Mouse (Mus musculus) kidney, embryonic 15.5 days (tissue): ENCODE data around the gene Gm28038. TPM values are rescaled to one million over a fixed set of nuclear protein-coding genes. Genes with fewer than 3 reads are reported as not detected.

ENCODE experiments used
- ATAC-seq: fragments of 200-750 bp; cut with Nextera tagmentation; replicated peaks from 2 replicates; pipeline ENCODE4 v1.8.0; 2017; ENCODE audit warnings: moderate TSS enrichment; ENCODE audit not compliant: low FRiP score
- H3K27ac ChIP-seq: fragments of 300-500 bp; sonication (generic); 2 replicates; pipeline ENCODE4 v1.5.1; 2015; ENCODE audit warnings: mild to moderate bottlenecking, inconsistent platforms
- H3K27me3 ChIP-seq: fragments of 300-500 bp; sonication (generic); 2 replicates; pipeline ENCODE4 v1.6.1; 2015; ENCODE audit warnings: inconsistent platforms
- H3K36me3 ChIP-seq: fragments of 300-500 bp; sonication (generic); 2 replicates; pipeline ENCODE4 v1.6.1; 2015; ENCODE audit warnings: inconsistent platforms
- H3K4me1 ChIP-seq: fragments of 300-500 bp; sonication (generic); 2 replicates; pipeline ENCODE4 v1.6.1; 2015; ENCODE audit warnings: inconsistent platforms
- H3K4me2 ChIP-seq: fragments of 300-500 bp; sonication (generic); 2 replicates; pipeline ENCODE4 v1.6.1; 2015; ENCODE audit warnings: moderate library complexity, mild to moderate bottlenecking, inconsistent platforms
- H3K4me3 ChIP-seq: fragments of 300-500 bp; sonication (generic); replicated peaks from 2 replicates; pipeline ENCODE4 v1.5.1; 2015; ENCODE audit warnings: mild to moderate bottlenecking, inconsistent platforms
- H3K9ac ChIP-seq: fragments of 300-500 bp; sonication (generic); 2 replicates; pipeline ENCODE4 v1.6.1; 2015; ENCODE audit warnings: mild to moderate bottlenecking, inconsistent platforms
- H3K9me3 ChIP-seq: fragments of 300-500 bp; sonication (generic); replicated peaks from 2 replicates; pipeline ENCODE4 v1.6.1; 2016; ENCODE audit warnings: inconsistent platforms
- WGBS: fragments of 180-500 bp; shearing (Covaris S2); methylation state at CpG from one replicate; pipeline ENCODE4 v1.1.7; 2015; ENCODE audit warnings: mixed read lengths; 5-methylcytosine and 5-hydroxymethylcytosine counted together
- polyA plus RNA-seq: library from polyadenylated mRNA; unstranded; fragments of >200 nt; fragmentation: Nextera tagmentation; extraction: Ambion mirVana; gene quantifications from 2 replicates; pipeline ENCODE4 v1.2.1, GENCODE M21; 2015

Gm28038 gene
- polyA plus RNA-seq, 1 experiment from 2014 or later, result not detected

DNA sequence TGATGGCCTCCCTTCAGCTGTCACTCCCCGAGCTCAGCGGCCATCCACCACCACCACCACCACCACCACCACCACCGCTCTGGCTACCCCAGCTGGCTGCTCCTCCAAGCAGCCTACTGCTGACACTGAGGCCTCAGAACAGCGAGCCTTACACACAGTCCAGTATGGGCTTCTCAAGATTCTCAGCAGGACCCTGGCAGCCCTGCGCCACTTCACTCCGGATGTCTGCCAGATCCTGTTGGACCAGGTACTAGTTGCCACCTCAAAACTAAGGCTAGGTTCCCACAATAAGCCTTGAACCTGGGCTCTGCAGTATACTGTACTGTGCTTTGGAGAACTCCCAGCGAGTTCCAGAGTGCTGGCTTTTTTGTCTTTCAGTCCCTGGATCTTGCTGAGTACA is 61.7 kb downstream of the Gm28038 start:
- WGBS, result 91% methylated on average over 7 of the region's 7 CpGs
- H3K4me3 ChIP-seq, result no peak overlapping the region
- peaks cover 100% of the 10 kb centered on the region for H3K36me3 ChIP-seq
- H3K27ac ChIP-seq, result no peak overlapping the region
- no peaks in the 10 kb centered on the region for H3K27me3 ChIP-seq
- no peaks in the 10 kb centered on the region for H3K9me3 ChIP-seq
- H3K9ac ChIP-seq, result no peak overlapping the region
- H3K4me2 ChIP-seq, result no peak overlapping the region
- no peaks in the 10 kb centered on the region for H3K4me1 ChIP-seq
- no peak for ATAC-seq

DNA sequence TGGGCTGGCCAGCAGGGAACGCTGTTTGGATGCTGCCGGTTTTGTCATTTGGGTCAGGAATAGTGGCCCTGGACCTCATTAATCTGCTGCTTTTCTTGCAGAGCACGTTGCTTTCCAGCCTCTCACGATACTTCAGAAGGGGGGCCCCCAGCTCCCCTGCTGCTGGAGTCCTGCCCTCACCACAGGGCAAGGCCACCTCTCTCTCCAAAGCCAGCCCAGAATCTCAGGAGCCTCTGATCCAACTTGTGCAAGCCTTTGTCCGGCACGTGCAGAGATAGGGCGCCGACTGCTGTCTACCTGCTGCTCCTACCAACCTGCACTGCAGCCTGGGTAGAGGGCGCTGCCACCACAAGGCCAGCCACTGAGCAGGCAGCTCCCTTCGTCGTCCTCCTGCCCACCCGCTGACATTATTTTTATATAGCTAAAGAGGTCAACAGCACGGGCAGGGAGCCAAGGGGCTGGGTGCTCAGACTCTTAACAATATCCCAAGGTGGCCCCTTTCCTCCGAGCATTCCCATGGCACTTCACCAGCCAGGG is 62.8 kb downstream of the Gm28038 start:
- ATAC-seq, result no peak
- Histone ChIP-seq H3K36me3 (peaks cover 99% of the 10 kb centered on the region), H3K4me3 (no peak overlapping the region), H3K9me3 (no peaks in the 10 kb centered on the region), H3K4me1 (no peaks in the 10 kb centered on the region), H3K9ac (no peak overlapping the region), H3K27ac (0 out of 2 replicates have a peak overlapping the region, but pooled peaks have one; percentile 6), H3K27me3 (no peaks in the 10 kb centered on the region), H3K4me2 (no peak overlapping the region)
- 62% methylated on average over 14 of the region's 14 CpGs for WGBS

DNA sequence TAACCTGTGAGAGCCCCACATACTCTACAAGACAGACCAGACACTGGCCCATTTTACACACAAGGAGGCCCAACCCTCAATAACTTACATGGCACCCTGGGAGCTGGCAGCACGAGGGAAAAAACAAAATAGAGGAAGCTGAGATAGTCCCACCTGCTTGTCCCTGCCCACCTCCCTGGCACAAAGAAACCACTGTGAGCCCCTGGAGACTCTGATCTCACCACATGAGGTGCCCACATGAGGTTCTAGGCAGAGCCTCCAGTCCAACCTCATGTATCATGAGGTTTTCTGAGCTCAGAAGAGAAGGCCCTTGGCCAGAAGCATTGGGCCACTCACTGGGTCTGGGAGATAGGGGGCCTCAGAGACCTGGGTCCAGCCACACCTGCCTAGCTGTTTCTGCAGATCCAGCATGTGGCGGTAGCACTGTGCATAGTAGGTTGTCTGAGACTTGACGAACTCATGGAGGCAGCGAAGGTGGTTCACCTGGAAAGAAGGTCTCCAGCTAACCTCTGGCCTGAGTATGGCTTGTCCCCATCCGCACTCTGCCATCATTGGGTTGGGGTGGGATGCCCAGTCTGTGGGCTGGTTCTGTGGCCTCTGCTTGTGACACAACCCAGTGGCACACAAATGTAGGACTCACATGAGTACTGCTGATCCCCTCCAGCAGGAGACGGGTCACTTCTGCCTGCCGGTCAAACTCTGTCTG is 65.3 kb downstream of the Gm28038 start:
- Histone ChIP-seq H3K27me3 (no peaks in the 10 kb centered on the region), H3K36me3 (peaks cover 97% of the 10 kb centered on the region), H3K4me1 (no peaks in the 10 kb centered on the region), H3K27ac (no peak overlapping the region), H3K9me3 (no peaks in the 10 kb centered on the region), H3K4me2 (no peak overlapping the region), H3K4me3 (no peak overlapping the region), H3K9ac (no peak overlapping the region)
- WGBS, result 90% methylated on average over 7 of the region's 7 CpGs
- ATAC-seq, result no peak

DNA sequence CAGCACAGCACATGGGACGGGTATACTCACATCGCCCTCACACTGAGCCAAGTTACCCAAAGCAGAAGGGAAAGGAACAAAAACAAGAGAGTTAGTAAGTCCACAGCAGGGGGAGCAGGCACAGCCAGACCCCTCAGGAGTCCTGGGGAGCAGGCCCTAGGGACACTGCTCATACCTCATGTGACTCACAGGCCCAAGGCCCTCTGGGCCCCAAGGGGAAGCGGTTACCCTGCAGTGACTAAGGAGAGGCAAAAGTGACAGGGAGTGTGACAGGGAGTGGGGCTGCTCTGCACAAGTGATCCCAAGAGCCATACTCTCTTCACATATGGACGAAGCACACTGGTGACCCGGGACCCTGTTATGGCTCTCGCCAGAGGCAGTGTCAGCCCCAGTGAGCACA is 68.4 kb downstream of the Gm28038 start:
- Histone ChIP-seq H3K27me3 (no peaks in the 10 kb centered on the region), H3K27ac (no peak overlapping the region), H3K36me3 (peaks cover 87% of the 10 kb centered on the region), H3K4me2 (no peak overlapping the region), H3K9me3 (no peaks in the 10 kb centered on the region), H3K9ac (no peak overlapping the region), H3K4me3 (no peak overlapping the region), H3K4me1 (no peaks in the 10 kb centered on the region)
- 87% methylated on average over 6 of the region's 6 CpGs for WGBS
- no peak for ATAC-seq

Other genes starting within 250 kb of the Gm28038 start
- gene Wdr34, start 232.2 kb upstream of the Gm28038 start, polyA plus RNA-seq, result 34.8 and 40.7 TPM in 2 replicates
- gene Set, start 223.7 kb upstream of the Gm28038 start, polyA plus RNA-seq, result 486 and 529 TPM in 2 replicates
- gene Pkn3, start 203.4 kb upstream of the Gm28038 start, polyA plus RNA-seq, result 11.5 and 13.2 TPM in 2 replicates
- 35.2 and 37.7 TPM in 2 replicates for gene Zdhhc12, start 187.4 kb upstream of the Gm28038 start, polyA plus RNA-seq
- gene Zer1, start 156.5 kb upstream of the Gm28038 start, polyA plus RNA-seq, result 7.2 and 8.6 TPM in 2 replicates
- 8.2 and 8.9 TPM in 2 replicates for gene Tbc1d13, start 147.3 kb upstream of the Gm28038 start, polyA plus RNA-seq
- 19.8 and 20.8 TPM in 2 replicates for gene Endog, start 109.5 kb upstream of the Gm28038 start, polyA plus RNA-seq
- gene Spout1, start 102.6 kb upstream of the Gm28038 start, polyA plus RNA-seq, result 76.3 and 83.0 TPM in 2 replicates
- gene Kyat1, start 75.2 kb upstream of the Gm28038 start, polyA plus RNA-seq, result 9.8 and 10.8 TPM in 2 replicates
- gene Lrrc8a, start 43.3 kb upstream of the Gm28038 start, polyA plus RNA-seq, result 40.1 and 41.7 TPM in 2 replicates
- gene Gm28035, start 40.5 kb upstream of the Gm28038 start, polyA plus RNA-seq, result 0.26 and 0.33 TPM in 2 replicates
- 11.5 and 13.3 TPM in 2 replicates for gene Phyhd1, start 14.8 kb upstream of the Gm28038 start, polyA plus RNA-seq
- gene Dolk, start 5.3 kb downstream of the Gm28038 start, polyA plus RNA-seq, result 32.9 and 34.0 TPM in 2 replicates
- gene Nup188, start 5.4 kb downstream of the Gm28038 start, polyA plus RNA-seq, result 35.5 and 42.1 TPM in 2 replicates
- 74.2 and 87.7 TPM in 2 replicates for gene Sh3glb2, start 78.3 kb downstream of the Gm28038 start, polyA plus RNA-seq
- gene Miga2, start 83.2 kb downstream of the Gm28038 start, polyA plus RNA-seq, result 26.4 and 28.8 TPM in 2 replicates
- 36.9 and 37.7 TPM in 2 replicates for gene Dolpp1, start 111.2 kb downstream of the Gm28038 start, polyA plus RNA-seq
- 27.2 and 30.9 TPM in 2 replicates for gene Crat, start 134.8 kb downstream of the Gm28038 start, polyA plus RNA-seq
- 162 and 175 TPM in 2 replicates for gene Ptpa, start 135.0 kb downstream of the Gm28038 start, polyA plus RNA-seq
- gene Ier5l, start 193.2 kb downstream of the Gm28038 start, polyA plus RNA-seq, result 3.3 and 3.5 TPM in 2 replicates